In the genomic region with DNA sequence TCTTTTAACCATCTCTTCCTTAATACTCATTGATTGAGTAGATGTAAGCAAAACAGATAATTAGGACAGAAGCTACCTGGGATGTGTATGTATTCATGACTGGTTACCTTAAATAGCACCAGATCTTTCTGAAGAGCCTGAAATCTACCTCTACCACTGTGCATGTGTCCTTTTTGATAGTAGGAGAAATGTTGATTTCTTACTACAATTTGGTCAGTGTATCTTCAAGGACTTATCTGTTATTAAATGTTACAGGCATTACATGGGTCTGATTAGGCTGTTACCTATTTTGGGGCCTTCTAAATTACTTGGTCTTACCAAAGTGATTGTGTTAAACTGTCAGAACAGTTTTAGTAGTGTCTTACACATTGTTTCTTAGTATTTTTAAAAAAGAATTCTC, we compare ENCODE assay signal across 25 mouse cellular contexts.
"Had no signal": no experiment of that assay in that cellular context is flagged by ENCODE, and none has a peak within 500 bp of the region (broad histone marks: within the 10 kb centered on the region; RNA-seq: fewer than 3 reads in every experiment).

No protein-coding gene starts in this region.

- H3K27ac ChIP-seq: heart, adult 2 months; heart, embryonic 13.5 days; heart, embryonic 15.5 days; hindbrain, embryonic 10.5 days; hindbrain, embryonic 12.5 days; hindbrain, embryonic 14.5 days; intestine, embryonic 15.5 days; layer of hippocampus, adult 2 months; left cerebral cortex, adult 2 months; limb, embryonic 13.5 days; limb, embryonic 15.5 days had no signal

- DNase-seq: gastrocnemius, postnatal 14 days; gastrocnemius, postnatal 36 days; heart, adult 11 months; heart, adult 2 months; heart, postnatal 14 days; heart, postnatal 4 days; kidney, adult 18-20 months; kidney, adult 8-10 months; kidney, postnatal 10 days; kidney, postnatal 25 days; kidney, postnatal 4 days had no signal

- H3K4me3 ChIP-seq: heart, adult 2 months; heart, embryonic 13.5 days; heart, embryonic 15.5 days; hindbrain, embryonic 10.5 days; hindbrain, embryonic 12.5 days; intestine, embryonic 15.5 days; layer of hippocampus, adult 2 months; left cerebral cortex, adult 2 months; limb, embryonic 13.5 days; limb, embryonic 15.5 days had no signal

- H3K36me3 ChIP-seq: heart, embryonic 13.5 days; heart, embryonic 15.5 days; hindbrain, embryonic 10.5 days; hindbrain, embryonic 12.5 days; intestine, embryonic 15.5 days; limb, embryonic 13.5 days; limb, embryonic 15.5 days had no signal

- H3K4me2 ChIP-seq: heart, embryonic 11.5 days; heart, embryonic 13.5 days; heart, embryonic 15.5 days; hindbrain, embryonic 12.5 days; hindbrain, embryonic 14.5 days; intestine, embryonic 15.5 days; limb, embryonic 13.5 days; limb, embryonic 15.5 days had no signal

- H3K9ac ChIP-seq: heart, embryonic 13.5 days; heart, embryonic 15.5 days; hindbrain, embryonic 12.5 days; hindbrain, embryonic 14.5 days; intestine, embryonic 15.5 days; limb, embryonic 13.5 days; limb, embryonic 15.5 days had no signal

- ATAC-seq: hindbrain, embryonic 16.5 days; inflammation-experienced regulatory T-cells, adult 6 months; intestine, embryonic 15.5 days; intestine, postnatal 0 days had no signal

- H3K27me3 ChIP-seq: heart, embryonic 13.5 days; heart, embryonic 15.5 days; intestine, embryonic 15.5 days had no signal

- H3K4me1 ChIP-seq: heart, embryonic 15.5 days; hindbrain, embryonic 10.5 days; hindbrain, embryonic 12.5 days; intestine, embryonic 15.5 days; limb, embryonic 13.5 days; limb, embryonic 15.5 days had no signal

- H3K9me3 ChIP-seq: heart, embryonic 13.5 days; heart, embryonic 15.5 days; hindbrain, embryonic 10.5 days; hindbrain, embryonic 12.5 days; intestine, embryonic 15.5 days; limb, embryonic 13.5 days; limb, embryonic 15.5 days had no signal
